Mouse (Mus musculus) stomach, postnatal 0 days (tissue): Measurements from ENCODE around the gene Gatd1.

Experiments used
- CTCF ChIP-seq: IDR thresholded peaks from 2 replicates; pipeline ENCODE4 v1.5.1; 2016; ENCODE audit warnings: antibody characterized with exemption, low read depth, mild to moderate bottlenecking, moderate library complexity
- EP300 ChIP-seq: optimal IDR thresholded peaks from 2 replicates; pipeline ENCODE3; 2016; ENCODE audit warnings: antibody characterized with exemption

GRCm38 (mm10) chr7:141365049-141365445 is 48.9 kb downstream of the Gatd1 start:
- TF ChIP-seq CTCF: no peak
- TF ChIP-seq EP300: no peak
